Mouse (Mus musculus) heart, postnatal 10 days (tissue): Measurements from ENCODE around the gene Zfp646. TPM values are rescaled to one million over a fixed set of nuclear protein-coding genes. Genes with fewer than 3 reads are reported as not detected.

Experiments used
- total RNA-seq, 2 experiments: library from RNA; stranded (reverse); gene quantifications; 2 replicates each; pipeline ENCODE4 v1.2.3; 2021

Zfp646 gene
- total RNA-seq, 2 experiments from 2014 or later = 23.3 to 23.9 TPM

Other genes starting within 250 kb of the Zfp646 start
- 10 to 100 TPM; 60.5 to 62.9 TPM for gene Bcl7c, start 167.3 kb upstream of the Zfp646 start, total RNA-seq
- 1 to 10 TPM; 4.6 to 7.5 TPM for gene Ctf1, start 163.5 kb upstream of the Zfp646 start, total RNA-seq
- gene Ctf2, start 144.1 kb upstream of the Zfp646 start, total RNA-seq = not detected
- gene Fbxl19, start 131.7 kb upstream of the Zfp646 start, total RNA-seq = 1 to 10 TPM; 5.6 to 6.2 TPM
- 10 to 100 TPM; 18.0 to 20.9 TPM for gene Orai3, start 106.4 kb upstream of the Zfp646 start, total RNA-seq
- 10 to 100 TPM; 26.1 to 29.9 TPM for gene Setd1a, start 99.6 kb upstream of the Zfp646 start, total RNA-seq
- gene Gm49388, start 90.6 kb upstream of the Zfp646 start, total RNA-seq = 1 to 10 TPM; 2.7 to 3.1 TPM
- 10 to 100 TPM; 15.9 to 16.1 TPM for gene Hsd3b7, start 75.6 kb upstream of the Zfp646 start, total RNA-seq
- gene Stx4a, start 51.9 kb upstream of the Zfp646 start, total RNA-seq = 10 to 100 TPM; 69.2 to 72.5 TPM
- gene Stx1b, start 51.7 kb upstream of the Zfp646 start, total RNA-seq = 1 to 10 TPM in 1 of 2 experiments, under 1 TPM in 1; 0.89 to 1.7 TPM
- gene Zfp668, start 607 bp downstream of the Zfp646 start, total RNA-seq = 1 to 10 TPM; 5.8 to 8.0 TPM
- gene Prss53, start 14.7 kb downstream of the Zfp646 start, total RNA-seq = 1 to 10 TPM in 1 of 2 experiments, under 1 TPM in 1; 0.60 to 1.1 TPM
- gene Gm21974, start 19.2 kb downstream of the Zfp646 start, total RNA-seq = not detected
- 10 to 100 TPM; 33.8 to 34.3 TPM for gene Vkorc1, start 19.4 kb downstream of the Zfp646 start, total RNA-seq
- 10 to 100 TPM; 96.6 to 98.5 TPM for gene Bckdk, start 27.9 kb downstream of the Zfp646 start, total RNA-seq
- 10 to 100 TPM; 12.7 to 14.6 TPM for gene Kat8, start 36.3 kb downstream of the Zfp646 start, total RNA-seq
- not detected for gene Prss8, start 53.9 kb downstream of the Zfp646 start, total RNA-seq
- 1 to 10 TPM; 5.0 to 6.6 TPM for gene Prss36, start 70.5 kb downstream of the Zfp646 start, total RNA-seq
- 100 to 1,000 TPM; 297 to 307 TPM for gene Fus, start 91.2 kb downstream of the Zfp646 start, total RNA-seq
- 10 to 100 TPM; 14.2 to 21.0 TPM for gene Pycard, start 117.6 kb downstream of the Zfp646 start, total RNA-seq
- gene Trim72, start 127.7 kb downstream of the Zfp646 start, total RNA-seq = 100 to 1,000 TPM; 144 to 159 TPM
- 1 to 10 TPM; 2.5 to 3.9 TPM for gene Itgam, start 186.4 kb downstream of the Zfp646 start, total RNA-seq
- gene Gm49368, start 186.5 kb downstream of the Zfp646 start, total RNA-seq = not detected